Mouse (Mus musculus): ENCODE measurements around the gene Ttll8.

The Ttll8 gene

GRCm38 (mm10) chr15:88954368-88955072, at the start of gene Ttll8:
TSS of gene Ttll8 (minus strand) at chr15:88954418.
- peak in 1 of 2 experiments; percentile 7 for DNase-seq (ENCODE audit: low spot score in 2 of 2)

GRCm38 (mm10) chr15:89001245-89001644, 47.0 kb upstream of the Ttll8 start:
- no peak for DNase-seq (ENCODE audit: low spot score in 2 of 2)

- no peak for DNase-seq (ENCODE audit: low spot score in 2 of 2)
These were observed 46.1 kb upstream of the Ttll8 start for GRCm38 (mm10) chr15:89000367-89000766.

GRCm38 (mm10) chr15:88999124-88999523, 44.9 kb upstream of the Ttll8 start:
- no peak for DNase-seq (ENCODE audit: low spot score in 2 of 2)

GRCm38 (mm10) chr15:88998636-88999035, 44.4 kb upstream of the Ttll8 start:
- DNase-seq (ENCODE audit: low spot score in 2 of 2), result peak in 1 of 2 experiments; percentile 29

GRCm38 (mm10) chr15:88989236-88989635, 35.0 kb upstream of the Ttll8 start:
- DNase-seq (ENCODE audit: low spot score in 2 of 2), result no peak

GRCm38 (mm10) chr15:88982534-88983079, 28.4 kb upstream of the Ttll8 start, which contains the start of gene Mov10l1:
TSS of gene Mov10l1 (plus strand) at chr15:88982909.
- no peak for DNase-seq (ENCODE audit: low spot score in 2 of 2)

- no peak for DNase-seq (ENCODE audit: low spot score in 2 of 2)
These were observed 24.9 kb upstream of the Ttll8 start for GRCm38 (mm10) chr15:88979138-88979446.

GRCm38 (mm10) chr15:88978281-88979137, 24.3 kb upstream of the Ttll8 start, which contains the start of gene Mlc1:
TSS of gene Mlc1 (minus strand) at chr15:88979007.
- peak; percentile 20 to 37 for DNase-seq (ENCODE audit: low spot score in 2 of 2)

- no peak for DNase-seq (ENCODE audit: low spot score in 2 of 2)
These were observed 18.1 kb upstream of the Ttll8 start for GRCm38 (mm10) chr15:88972300-88972699.

GRCm38 (mm10) chr15:88964070-88964578, 9.9 kb upstream of the Ttll8 start:
- DNase-seq (ENCODE audit: low spot score in 2 of 2), result no peak

GRCm38 (mm10) chr15:88957522-88957921, 3.3 kb upstream of the Ttll8 start:
- no peak for DNase-seq (ENCODE audit: low spot score in 2 of 2)

GRCm38 (mm10) chr15:88955342-88955741, 1.1 kb upstream of the Ttll8 start:
- DNase-seq (ENCODE audit: low spot score in 2 of 2), result no peak

GRCm38 (mm10) chr15:88951246-88951645, 3.0 kb downstream of the Ttll8 start:
- DNase-seq (ENCODE audit: low spot score in 2 of 2), result no peak

GRCm38 (mm10) chr15:88946851-88947250, 7.4 kb downstream of the Ttll8 start:
- no peak for DNase-seq (ENCODE audit: low spot score in 2 of 2)

- DNase-seq (ENCODE audit: low spot score in 2 of 2), result peak in 1 of 2 experiments; percentile 17
These were observed 10.2 kb downstream of the Ttll8 start for GRCm38 (mm10) chr15:88943896-88944551.

- DNase-seq (ENCODE audit: low spot score in 2 of 2), result no peak
These were observed 11.4 kb downstream of the Ttll8 start for GRCm38 (mm10) chr15:88942783-88943182.

- DNase-seq (ENCODE audit: low spot score in 2 of 2), result no peak
These were observed 16.9 kb downstream of the Ttll8 start for GRCm38 (mm10) chr15:88937291-88937650.

GRCm38 (mm10) chr15:88936619-88937290, 17.5 kb downstream of the Ttll8 start:
- DNase-seq (ENCODE audit: low spot score in 2 of 2), result no peak

GRCm38 (mm10) chr15:88934141-88934540, 20.1 kb downstream of the Ttll8 start:
- DNase-seq (ENCODE audit: low spot score in 2 of 2), result peak in 1 of 2 experiments; percentile 20

GRCm38 (mm10) chr15:88932667-88933066, 21.6 kb downstream of the Ttll8 start:
- DNase-seq (ENCODE audit: low spot score in 2 of 2), result no peak
